Mouse (Mus musculus) c-Kit-negative CD71-positive TER-119-positive erythroid progenitor cells, embryonic 14.5 days (primary cell): ENCODE results near the gene Hoxa11.

Source experiments
- DNase-seq: peaks from one replicate; pipeline ENCODE4 v3.0.0-alpha.2; 2013; ENCODE audit warnings: low read depth, low spot score

Gene Hoxa11

GRCm38 (mm10) chr6:52232984-52233545 is 12.5 kb downstream of the Hoxa11 start:
- no peak for DNase-seq

- no peak for DNase-seq
Observed at GRCm38 (mm10) chr6:52232568-52232965, 13.0 kb downstream of the Hoxa11 start.

GRCm38 (mm10) chr6:52231885-52232567 is 13.6 kb downstream of the Hoxa11 start:
- DNase-seq = no peak

- DNase-seq = no peak
Observed at GRCm38 (mm10) chr6:52230516-52231165, 15.0 kb downstream of the Hoxa11 start, which contains the start of gene Hoxa9. Gene Hoxa9, minus strand, starts transcription at chr6:52231089.

GRCm38 (mm10) chr6:52229558-52230416 is 15.8 kb downstream of the Hoxa11 start:
- DNase-seq = no peak

- DNase-seq = no peak
Observed at GRCm38 (mm10) chr6:52228475-52229465, 16.8 kb downstream of the Hoxa11 start.

- DNase-seq = no peak
Observed at GRCm38 (mm10) chr6:52227470-52228222, 18.0 kb downstream of the Hoxa11 start.

GRCm38 (mm10) chr6:52226569-52227257 is 18.9 kb downstream of the Hoxa11 start:
- DNase-seq = no peak

- no peak for DNase-seq
Observed at GRCm38 (mm10) chr6:52225612-52226568, 19.7 kb downstream of the Hoxa11 start.

GRCm38 (mm10) chr6:52224895-52225611 is 20.6 kb downstream of the Hoxa11 start:
- DNase-seq = no peak

- no peak for DNase-seq
Observed at GRCm38 (mm10) chr6:52223939-52224760, 21.5 kb downstream of the Hoxa11 start.

- DNase-seq = no peak
Observed at GRCm38 (mm10) chr6:52222729-52223128, 22.9 kb downstream of the Hoxa11 start.

GRCm38 (mm10) chr6:52221993-52222685 is 23.5 kb downstream of the Hoxa11 start:
- DNase-seq = no peak

- DNase-seq = no peak
Observed at GRCm38 (mm10) chr6:52221337-52221992, 24.1 kb downstream of the Hoxa11 start, which contains the start of gene Hoxa7. Gene Hoxa7, minus strand, starts transcription at chr6:52221854.

- no peak for DNase-seq
Observed at GRCm38 (mm10) chr6:52220865-52221310, 24.7 kb downstream of the Hoxa11 start.
